ENCODE assay signal across 9 mouse cellular contexts in the genomic region with DNA sequence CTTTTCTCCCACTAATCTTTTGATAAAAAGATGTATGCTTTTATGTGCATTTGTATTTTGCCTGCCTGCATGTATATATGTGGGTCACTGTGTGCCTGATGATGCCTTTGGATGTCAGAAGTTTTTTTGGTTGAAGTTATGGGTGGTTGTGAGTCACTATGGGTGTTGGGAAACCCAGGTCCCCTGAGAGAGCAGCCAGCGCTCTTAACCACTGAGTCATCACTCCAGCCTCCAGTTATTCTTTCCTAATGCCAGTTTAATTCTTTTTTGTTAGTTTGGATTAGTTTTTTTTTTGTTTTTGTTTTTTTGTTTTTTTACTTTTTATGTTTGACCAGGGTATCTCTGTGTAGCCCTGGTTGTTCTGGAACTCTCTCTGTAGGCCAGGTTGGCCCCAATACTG. TPM values are rescaled to one million over a fixed set of nuclear protein-coding genes. Genes with fewer than 3 reads are reported as not detected.
DNase-seq lines count a peak whose midpoint lies in the region; ATAC-seq and TF ChIP-seq lines count a peak whose summit lies in the region.
"Had no signal": no experiment of that assay in that cellular context is flagged by ENCODE, and none has a peak within 500 bp of the region (broad histone marks: within the 10 kb centered on the region; RNA-seq: fewer than 3 reads in every experiment).

No protein-coding gene starts in this region.

- 71% methylated on average over 1 of the region's 1 CpGs for WGBS in forebrain, postnatal 0 days
- WGBS in forebrain, embryonic 11.5 days = 59% methylated on average over 1 of the region's 1 CpGs
- 67% methylated on average over 1 of the region's 1 CpGs for WGBS in embryonic facial prominence, embryonic 13.5 days
- 68% methylated on average over 1 of the region's 1 CpGs for WGBS in intestine, embryonic 16.5 days

- H3K9me3 ChIP-seq in forebrain, postnatal 0 days (ENCODE audit: low read length) = no peaks in the 10 kb centered on the region
- no peaks in the 10 kb centered on the region for H3K9me3 ChIP-seq in forebrain, embryonic 11.5 days (ENCODE audit: control insufficient read depth, low read length)
- H3K9me3 ChIP-seq in embryonic facial prominence, embryonic 13.5 days = no peaks in the 10 kb centered on the region
- H3K9me3 ChIP-seq in intestine, embryonic 16.5 days (ENCODE audit: control insufficient read depth, low read length) = no peaks in the 10 kb centered on the region

- H3K4me3 ChIP-seq in forebrain, postnatal 0 days (ENCODE audit: low read depth, low read length) = no peak overlapping the region
- H3K4me3 ChIP-seq in forebrain, embryonic 11.5 days (ENCODE audit: low read depth, low read length) = no peak overlapping the region
- no peak overlapping the region for H3K4me3 ChIP-seq in embryonic facial prominence, embryonic 13.5 days
- no peak overlapping the region for H3K4me3 ChIP-seq in intestine, embryonic 16.5 days (ENCODE audit: low read length)

- H3K27ac ChIP-seq in forebrain, postnatal 0 days (ENCODE audit: low read depth, low read length) = 0 out of 2 replicates have a peak overlapping the region, but pooled peaks have one; percentile 89
- H3K27ac ChIP-seq in forebrain, embryonic 11.5 days (ENCODE audit: low read depth, low read length) = no peak overlapping the region
- H3K27ac ChIP-seq in embryonic facial prominence, embryonic 13.5 days = peak overlapping the region; percentile 85; the same call in 1 of the 2 replicates
- peak overlapping the region; percentile 50; the same call in 1 of the 2 replicates for H3K27ac ChIP-seq in intestine, embryonic 16.5 days (ENCODE audit: low read length)

- DNase-seq in forebrain, postnatal 0 days = no peak
- DNase-seq in forebrain, embryonic 11.5 days (ENCODE audit: low spot score) = no peak
- DNase-seq in 3T3-L1 (ENCODE audit: low read depth, low spot score) = peak; percentile 96
- DNase-seq in embryo, embryonic 9.5 days (ENCODE audit: extremely low spot score) = no peak
- no peak for DNase-seq in spleen, postnatal 10 days (ENCODE audit: low spot score in 2 of 2)
- DNase-seq in left cerebral cortex, postnatal 10 days (ENCODE audit: extremely low spot score in 1 of 2, low spot score in 2 of 2) = no peak

- ATAC-seq in forebrain, postnatal 0 days = no peak
- ATAC-seq in forebrain, embryonic 11.5 days (replicated peaks; ENCODE audit: low FRiP score) = no peak
- ATAC-seq in embryonic facial prominence, embryonic 13.5 days (ENCODE audit: insufficient number of reproducible peaks, insufficient read depth, low FRiP score, low TSS enrichment, low read depth) = no peak
- no peak for ATAC-seq in intestine, embryonic 16.5 days

- H3K36me3 ChIP-seq in forebrain, postnatal 0 days (ENCODE audit: insufficient read depth) = no peaks in the 10 kb centered on the region
- no peaks in the 10 kb centered on the region for H3K36me3 ChIP-seq in forebrain, embryonic 11.5 days (ENCODE audit: control insufficient read depth, insufficient read depth, low read length)
- no peaks in the 10 kb centered on the region for H3K36me3 ChIP-seq in embryonic facial prominence, embryonic 13.5 days
- no peaks in the 10 kb centered on the region for H3K36me3 ChIP-seq in intestine, embryonic 16.5 days (ENCODE audit: control insufficient read depth, insufficient read depth, low read length)

- TF ChIP-seq CTCF in forebrain, postnatal 0 days (IDR thresholded peaks at IDR 0.05; ENCODE audit: low read depth) = no peak

- H3K4me2 ChIP-seq in forebrain, postnatal 0 days (ENCODE audit: low read depth) = no peak overlapping the region
- no peak overlapping the region for H3K4me2 ChIP-seq in forebrain, embryonic 11.5 days (ENCODE audit: low read depth, low read length, severe bottlenecking)
- H3K4me2 ChIP-seq in embryonic facial prominence, embryonic 13.5 days = no peak overlapping the region
- no peak overlapping the region for H3K4me2 ChIP-seq in intestine, embryonic 16.5 days (ENCODE audit: low read depth, low read length)

- no peak overlapping the region for H3K9ac ChIP-seq in forebrain, postnatal 0 days
- no peak overlapping the region for H3K9ac ChIP-seq in forebrain, embryonic 11.5 days (ENCODE audit: low read length)
- no peak overlapping the region for H3K9ac ChIP-seq in embryonic facial prominence, embryonic 13.5 days
- H3K9ac ChIP-seq in intestine, embryonic 16.5 days (ENCODE audit: low read depth, low read length) = no peak overlapping the region

- no peaks in the 10 kb centered on the region for H3K27me3 ChIP-seq in forebrain, postnatal 0 days (ENCODE audit: insufficient read depth, low read length)
- no peaks in the 10 kb centered on the region for H3K27me3 ChIP-seq in forebrain, embryonic 11.5 days (ENCODE audit: control insufficient read depth, insufficient read depth, low read length)
- H3K27me3 ChIP-seq in embryonic facial prominence, embryonic 13.5 days = no peaks in the 10 kb centered on the region
- H3K27me3 ChIP-seq in intestine, embryonic 16.5 days (replicated peaks; ENCODE audit: control insufficient read depth, insufficient read depth, low read length) = no peaks in the 10 kb centered on the region

- intact Hi-C loops in left cerebral cortex, postnatal 10 days (cut with DNase I) = no loop called here

- H3K4me1 ChIP-seq in forebrain, postnatal 0 days (ENCODE audit: insufficient read depth) = peaks cover 7% of the 10 kb centered on the region
- H3K4me1 ChIP-seq in forebrain, embryonic 11.5 days (replicated peaks; ENCODE audit: control insufficient read depth, insufficient read depth, low read length) = no peaks in the 10 kb centered on the region; the same call in 1 of the 2 replicates
- H3K4me1 ChIP-seq in embryonic facial prominence, embryonic 13.5 days = peaks cover 14% of the 10 kb centered on the region
- peaks cover 5% of the 10 kb centered on the region; the same call in 1 of the 2 replicates for H3K4me1 ChIP-seq in intestine, embryonic 16.5 days (ENCODE audit: control insufficient read depth, insufficient read depth, low read length)

RNA-seq across cellular contexts. Expression of a gene that starts 5.5 kb away (rescaled TPM):
- 6.1 and 6.3 TPM in 2 replicates for total RNA-seq in forebrain, postnatal 0 days (2014; rRNA removed)
- 4.2 and 6.7 TPM in 2 replicates for polyA plus RNA-seq in forebrain, postnatal 0 days (2015; fragmentation: Nextera tagmentation; extraction: Ambion mirVana)
- 5.4 and 6.6 TPM in 2 replicates for polyA plus RNA-seq in forebrain, embryonic 11.5 days (2014; fragmentation: Nextera tagmentation; extraction: Ambion mirVana)
- 7.1 and 8.1 TPM in 2 replicates for polyA plus RNA-seq in embryonic facial prominence, embryonic 13.5 days (2015; fragmentation: Nextera tagmentation; extraction: Ambion mirVana)
- polyA plus RNA-seq in intestine, embryonic 16.5 days (2015; fragmentation: Nextera tagmentation; extraction: Ambion mirVana) = 10.8 and 11.0 TPM in 2 replicates
- 1 to 10 TPM; 4.1 to 4.6 TPM for total RNA-seq in left cerebral cortex, postnatal 10 days (2021)

RNA-seq across cellular contexts. Expression of a gene that starts 59.6 kb away (rescaled TPM):
- 2.7 and 3.0 TPM in 2 replicates for total RNA-seq in forebrain, postnatal 0 days (2014; rRNA removed)
- 2.6 and 4.2 TPM in 2 replicates for polyA plus RNA-seq in forebrain, postnatal 0 days (2015; fragmentation: Nextera tagmentation; extraction: Ambion mirVana)
- polyA plus RNA-seq in forebrain, embryonic 11.5 days (2014; fragmentation: Nextera tagmentation; extraction: Ambion mirVana) = 81.2 and 83.8 TPM in 2 replicates
- polyA plus RNA-seq in embryonic facial prominence, embryonic 13.5 days (2015; fragmentation: Nextera tagmentation; extraction: Ambion mirVana) = 2.1 and 3.0 TPM in 2 replicates
- 0.12 and 0.60 TPM in 2 replicates for polyA plus RNA-seq in intestine, embryonic 16.5 days (2015; fragmentation: Nextera tagmentation; extraction: Ambion mirVana)
- total RNA-seq in left cerebral cortex, postnatal 10 days (2021) = 1 to 10 TPM; 2.5 to 4.2 TPM
- polyA plus RNA-seq: small intestine, adult 2 months had no signal

Comparison
In these comparisons a context has a peak if more than half of its experiments do, and no peak if none do; other contexts are left out.
1. RNA of a gene that starts 59.6 kb away (polyA plus RNA-seq): 81.2 to 83.8 TPM in forebrain, embryonic 11.5 days; 2.6 to 4.2 TPM in forebrain, postnatal 0 days, 2.1 to 3.0 TPM in embryonic facial prominence, embryonic 13.5 days and 0.12 to 0.60 TPM in intestine, embryonic 16.5 days; every median in the first group is over 10 times any median in the second.